Mouse (Mus musculus) CH12.LX (cell line): ENCODE results near the gene Adora1. TPM values are rescaled to one million over a fixed set of nuclear protein-coding genes. Genes with fewer than 3 reads are reported as not detected.

Source experiments
- DNase-seq: peaks from one replicate; pipeline ENCODE4 v3.0.0-alpha.2; 2013; ENCODE audit errors: extremely low read depth
- H3K27ac ChIP-seq: 2 replicates; pipeline ENCODE4 v1.5.1; 2012; ENCODE audit warnings: low read depth, mild to moderate bottlenecking, control low read depth, moderate library complexity; ENCODE audit not compliant: insufficient read depth
- H3K27me3 ChIP-seq: replicated peaks from 2 replicates; pipeline ENCODE3; 2012; ENCODE audit warnings: inconsistent platforms
- H3K36me3 ChIP-seq, 2 experiments: replicated peaks in 1 of 2; 2 replicates each; pipeline versions ENCODE3 to v1.6.1; 2012; ENCODE audit warnings: inconsistent platforms in 1 of 2, low read length in 1 of 2, mild to moderate bottlenecking in 1 of 2, mixed read lengths in 1 of 2, moderate library complexity in 1 of 2; ENCODE audit not compliant: control insufficient read depth in 1 of 2, insufficient read depth in 1 of 2
- H3K4me1 ChIP-seq, 2 experiments: 2 replicates each; pipeline ENCODE4 v1.6.1; 2012; ENCODE audit warnings: inconsistent platforms in 1 of 2, moderate library complexity in 1 of 2; ENCODE audit not compliant: insufficient read depth in 2 of 2, control insufficient read depth in 1 of 2
- H3K4me2 ChIP-seq: 2 replicates; pipeline ENCODE4 v1.6.1; 2012; ENCODE audit warnings: low read depth, mild to moderate bottlenecking, control low read depth; ENCODE audit not compliant: poor library complexity, insufficient read depth, severe bottlenecking
- H3K4me3 ChIP-seq, 3 experiments: fragments of 150-350 bp in 1 of 3; sonication (generic) in 1 of 3; replicated peaks in 1 of 3; 2 replicates each; pipeline versions ENCODE3 to v1.5.1; 2011 to 2012; ENCODE audit warnings: low read depth in 2 of 3, low read length in 2 of 3, mild to moderate bottlenecking in 2 of 3, moderate library complexity in 2 of 3, control low read depth in 1 of 3, improper control_type of control experiment in 1 of 3, inconsistent platforms in 1 of 3, mixed read lengths in 1 of 3; ENCODE audit not compliant: poor library complexity in 1 of 3
- H3K79me2 ChIP-seq: replicated peaks from 2 replicates; pipeline ENCODE4 v1.6.1; 2012; ENCODE audit warnings: mild to moderate bottlenecking, moderate library complexity; ENCODE audit not compliant: control insufficient read depth, poor library complexity, insufficient read depth, severe bottlenecking; ENCODE audit errors: extremely low read depth
- H3K9ac ChIP-seq: 2 replicates; pipeline ENCODE4 v1.6.1; 2012; ENCODE audit warnings: low read depth, mild to moderate bottlenecking, control low read depth, moderate library complexity; ENCODE audit not compliant: insufficient read depth
- H3K9me3 ChIP-seq: replicated peaks from 2 replicates; pipeline ENCODE3; 2012; ENCODE audit warnings: low read length, inconsistent platforms, mixed read lengths
- BHLHE40 ChIP-seq: IDR thresholded peaks from 2 replicates; pipeline ENCODE4 v1.6.1; 2011; ENCODE audit warnings: mild to moderate bottlenecking, low read depth, low read length, improper control_type of control experiment
- CHD2 ChIP-seq: IDR thresholded peaks from 2 replicates; pipeline ENCODE4 v1.6.1; 2011; ENCODE audit warnings: low read length, improper control_type of control experiment
- CTCF ChIP-seq, 2 experiments: IDR thresholded peaks in 1 of 2; conservative IDR thresholded peaks in 1 of 2; 2 replicates each; pipeline ENCODE4 v1.5.1; 2011 to 2012; ENCODE audit warnings: low read depth in 2 of 2, low read length in 2 of 2, improper control_type of control experiment in 1 of 2, inconsistent platforms in 1 of 2, mild to moderate bottlenecking in 1 of 2, moderate library complexity in 1 of 2
- E2F4 ChIP-seq: IDR thresholded peaks from 2 replicates; pipeline ENCODE4 v1.6.1; 2011; ENCODE audit warnings: low read depth, low read length, improper control_type of control experiment; ENCODE audit not compliant: insufficient replicate concordance
- ELF1 ChIP-seq: IDR thresholded peaks from 2 replicates; pipeline ENCODE4 v1.6.1; 2014; ENCODE audit warnings: low read depth, mild to moderate bottlenecking, inconsistent platforms, low read length, improper control_type of control experiment
- EP300 ChIP-seq: IDR thresholded peaks from 2 replicates; pipeline ENCODE4 v1.6.1; 2011; ENCODE audit warnings: low read length, improper control_type of control experiment
- ETS1 ChIP-seq: conservative IDR thresholded peaks from 2 replicates; pipeline ENCODE4 v1.6.1; 2012; ENCODE audit warnings: low read depth, mild to moderate bottlenecking, inconsistent platforms, low read length, improper control_type of control experiment, moderate library complexity
- GABPA ChIP-seq: IDR thresholded peaks from 2 replicates; pipeline ENCODE4 v1.6.1; 2012; ENCODE audit warnings: low read depth, low read length, improper control_type of control experiment, inconsistent platforms; ENCODE audit not compliant: insufficient replicate concordance
- IRF4 ChIP-seq: IDR thresholded peaks from 2 replicates; pipeline ENCODE4 v1.6.1; 2014; ENCODE audit warnings: low read depth, mild to moderate bottlenecking, inconsistent platforms, low read length, improper control_type of control experiment
- JUN ChIP-seq: IDR thresholded peaks from 2 replicates; pipeline ENCODE4 v1.6.1; 2011; ENCODE audit warnings: low read depth, mild to moderate bottlenecking, low read length, improper control_type of control experiment, moderate library complexity; ENCODE audit not compliant: insufficient read depth
- JUND ChIP-seq: conservative IDR thresholded peaks from 2 replicates; pipeline ENCODE4 v1.6.1; 2011; ENCODE audit warnings: low read depth, low read length, improper control_type of control experiment
- KAT2A ChIP-seq: IDR thresholded peaks from 2 replicates; pipeline ENCODE4 v1.6.1; 2012; ENCODE audit warnings: low read length, improper control_type of control experiment, inconsistent platforms; ENCODE audit not compliant: insufficient replicate concordance
- MAFK ChIP-seq: IDR thresholded peaks from 2 replicates; pipeline ENCODE4 v1.6.1; 2011; ENCODE audit warnings: low read length, improper control_type of control experiment; ENCODE audit not compliant: insufficient replicate concordance
- MAZ ChIP-seq: IDR thresholded peaks from 2 replicates; pipeline ENCODE4 v1.6.1; 2012; ENCODE audit warnings: low read depth, mild to moderate bottlenecking, inconsistent platforms, low read length, improper control_type of control experiment, moderate library complexity
- MEF2A ChIP-seq: IDR thresholded peaks from 2 replicates; pipeline ENCODE4 v1.6.1; 2014; ENCODE audit warnings: low read depth, mild to moderate bottlenecking, inconsistent platforms, low read length, improper control_type of control experiment, borderline replicate concordance
- MYC ChIP-seq: IDR thresholded peaks from 2 replicates; pipeline ENCODE4 v1.6.1; 2011; ENCODE audit warnings: low read depth, mild to moderate bottlenecking, improper control_type of control experiment, low read length
- NRF1 ChIP-seq: IDR thresholded peaks from 2 replicates; pipeline ENCODE4 v1.6.1; 2014; ENCODE audit warnings: low read depth, mild to moderate bottlenecking, inconsistent platforms, low read length, improper control_type of control experiment, moderate library complexity
- PAX5 ChIP-seq: IDR thresholded peaks from 2 replicates; pipeline ENCODE4 v1.6.1; 2012; ENCODE audit warnings: low read length, inconsistent platforms, mixed read lengths
- POLR2A ChIP-seq: IDR thresholded peaks from 2 replicates; pipeline ENCODE4 v1.6.1; 2011; ENCODE audit warnings: low read depth, mild to moderate bottlenecking, improper control_type of control experiment, low read length
- POLR2AphosphoS2 ChIP-seq: IDR thresholded peaks from 2 replicates; pipeline ENCODE4 v1.6.1; 2011; ENCODE audit warnings: low read depth, low read length, improper control_type of control experiment
- RCOR1 ChIP-seq: conservative IDR thresholded peaks from 2 replicates; pipeline ENCODE4 v1.6.1; 2012; ENCODE audit warnings: low read depth, mild to moderate bottlenecking, inconsistent platforms, low read length, improper control_type of control experiment
- SIN3A ChIP-seq: IDR thresholded peaks from 2 replicates; pipeline ENCODE4 v1.6.1; 2012; ENCODE audit warnings: low read length, improper control_type of control experiment, inconsistent platforms
- SMC3 ChIP-seq: IDR thresholded peaks from 2 replicates; pipeline ENCODE4 v1.6.1; 2011; ENCODE audit warnings: low read depth, low read length, improper control_type of control experiment
- TCF12 ChIP-seq: IDR thresholded peaks from 2 replicates; pipeline ENCODE4 v1.6.1; 2014; ENCODE audit warnings: low read depth, mild to moderate bottlenecking, inconsistent platforms, low read length, improper control_type of control experiment
- UBTF ChIP-seq: IDR thresholded peaks from 2 replicates; pipeline ENCODE4 v1.6.1; 2012; ENCODE audit warnings: low read depth, mild to moderate bottlenecking, inconsistent platforms, low read length, improper control_type of control experiment, moderate library complexity
- USF1 ChIP-seq: IDR thresholded peaks from 2 replicates; pipeline ENCODE4 v1.6.1; 2014; ENCODE audit warnings: low read depth, mild to moderate bottlenecking, inconsistent platforms, low read length, improper control_type of control experiment
- USF2 ChIP-seq: conservative IDR thresholded peaks from 2 replicates; pipeline ENCODE4 v1.6.1; 2011; ENCODE audit warnings: low read depth, low read length, improper control_type of control experiment
- ZKSCAN1 ChIP-seq: IDR thresholded peaks from 2 replicates; pipeline ENCODE4 v1.6.1; 2012; ENCODE audit warnings: low read depth, inconsistent platforms, low read length, improper control_type of control experiment, borderline replicate concordance
- ZMIZ1 ChIP-seq: IDR thresholded peaks from 2 replicates; pipeline ENCODE4 v1.6.1; 2012; ENCODE audit warnings: low read depth, mild to moderate bottlenecking, inconsistent platforms, low read length, improper control_type of control experiment
- ZNF384 ChIP-seq: IDR thresholded peaks from 2 replicates; pipeline ENCODE4 v1.6.1; 2012; ENCODE audit warnings: low read depth, low read length, improper control_type of control experiment, inconsistent platforms
- dilution Hi-C: fragments of 300-500 bp; cut with MboI; formaldehyde crosslinking; loops from 2 replicates; pipeline ENCODE4 v1.14.3; 2020; ENCODE audit warnings: low sequenced_read_pairs; ENCODE audit not compliant: extremely low pct_unique_long_range_greater_than_20kb, extremely low pct_ligation_motif_present
- in situ Hi-C: fragments of 300-500 bp; cut with MboI; formaldehyde crosslinking; loops from 3 replicates; pipeline ENCODE4 v1.14.3; 2019; ENCODE audit warnings: low sequenced_read_pairs, low pct_ligation_motif_present, low pct_unique_long_range_greater_than_20kb, mixed read lengths
- polyA plus RNA-seq: library from polyadenylated mRNA; unstranded; fragments of >175 nt; gene quantifications from 2 replicates; pipeline ENCODE4 v1.2.1, GENCODE M21; 2012; ENCODE audit warnings: low read depth; ENCODE audit not compliant: insufficient read length
- total RNA-seq, 2 experiments: library from RNA; depleted of rRNA; stranded (reverse); fragments of 300-350 nt in 1 of 2; fragments of >200 nt in 1 of 2; gene quantifications; 2 replicates each; pipeline ENCODE4 v1.2.3; 2012 to 2014

Adora1 gene
- total and polyA plus RNA-seq, 3 experiments, result 0.20 TPM; not detected in 2

GRCm38 (mm10) chr1:134240701-134241100, 5.5 kb upstream of the Adora1 start (continued):
- TF ChIP-seq CHD2 (0 out of 2 replicates have a peak, but pooled peaks have one; percentile 21), NRF1 (no peak), CTCF (conservative IDR thresholded peaks at IDR 0.05 in 1 of 2, IDR thresholded peaks at IDR 0.05 in 1 of 2; ENCODE audit: low read depth in 2 of 2, low read length in 2 of 2) (no peak), POLR2AphosphoS2 (no peak), RCOR1 (no peak), MYC (peak; percentile 84), UBTF (no peak), ZMIZ1 (no peak), MEF2A (no peak), E2F4 (no peak), JUND (no peak; the same call in 1 of the 2 replicates), MAZ (0 out of 2 replicates have a peak, but pooled peaks have one; percentile 27), BHLHE40 (peak; percentile 50; the same call in 1 of the 2 replicates), JUN (no peak), GABPA (no peak), KAT2A (no peak), IRF4 (peak; percentile 52)

GRCm38 (mm10) chr1:134237438-134237837, 2.2 kb upstream of the Adora1 start:
- Histone ChIP-seq H3K36me3 (no peaks in the 10 kb centered on the region), H3K79me2 (no peaks in the 10 kb centered on the region), H3K4me2 (no peak overlapping the region), H3K9ac (no peak overlapping the region), H3K27ac (no peak overlapping the region), H3K9me3 (no peaks in the 10 kb centered on the region), H3K4me1 (peaks cover 19 to 78% of the 10 kb centered on the region in 2 experiments), H3K4me3 (no peak overlapping the region), H3K27me3 (no peaks in the 10 kb centered on the region)
- TF ChIP-seq ZKSCAN1 (no peak), PAX5 (no peak), ZNF384 (no peak), TCF12 (no peak), ELF1 (no peak), IRF4 (no peak), CTCF (conservative IDR thresholded peaks at IDR 0.05 in 1 of 2, IDR thresholded peaks at IDR 0.05 in 1 of 2; ENCODE audit: low read depth in 2 of 2, low read length in 2 of 2) (no peak), SMC3 (no peak), UBTF (no peak), POLR2A (no peak), EP300 (no peak), JUN (no peak), MAZ (no peak), ETS1 (no peak), USF2 (no peak), SIN3A (no peak), MAFK (no peak), E2F4 (no peak), USF1 (no peak), JUND (no peak)
- no peak for DNase-seq
- in situ Hi-C loops, result no loop called here
- dilution Hi-C loops, result no loop called here
